Mouse (Mus musculus) frontal cortex, postnatal 10 days (tissue): ENCODE results near the gene Cyp17a1.
A peak's percentile ranks its signal among the peaks of the same experiment; 100 is the strongest.

Experiments
- DNase-seq, 2 experiments: peaks; one replicate each; pipeline ENCODE4 v3.0.0; 2022; ENCODE audit warnings: low spot score in 2 of 2, mixed read lengths in 1 of 2

The Cyp17a1 gene

DNA sequence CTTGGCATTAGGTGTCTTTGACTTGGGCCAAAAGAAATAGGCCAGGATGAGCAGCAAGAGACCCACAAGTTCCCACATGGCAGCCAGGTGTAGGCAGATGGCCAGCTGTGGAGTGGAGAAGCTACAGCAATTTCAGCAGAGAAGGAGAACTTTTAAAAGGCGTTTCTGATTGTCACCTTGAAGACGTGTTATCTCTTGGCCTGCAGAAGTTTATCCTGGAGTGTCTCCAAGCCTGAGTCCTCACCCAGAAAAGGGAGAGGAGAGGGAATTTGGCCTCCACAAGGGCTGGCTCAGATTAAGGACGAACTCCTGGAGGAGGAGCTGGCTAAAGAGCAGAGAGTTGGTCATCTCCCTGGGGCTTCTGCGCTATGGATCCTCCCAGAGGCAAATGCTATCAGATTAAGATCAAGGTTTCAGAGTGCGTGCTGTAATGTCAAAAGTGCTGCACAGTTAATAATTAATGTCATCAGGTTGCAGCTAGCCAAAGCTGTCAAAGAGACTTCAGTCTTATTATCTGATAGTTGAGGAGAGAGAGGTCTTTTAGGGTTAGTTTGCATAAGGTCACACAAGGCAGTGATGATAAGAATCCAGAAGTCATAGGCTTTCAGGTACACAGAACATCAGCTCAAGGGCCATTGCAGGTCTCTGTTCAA lies at the start of gene Cyp17a1:
Cyp17a1 (minus strand) TSS at position 407 of the 653 bp plus-strand sequence.
- DNase-seq = no peak

DNA sequence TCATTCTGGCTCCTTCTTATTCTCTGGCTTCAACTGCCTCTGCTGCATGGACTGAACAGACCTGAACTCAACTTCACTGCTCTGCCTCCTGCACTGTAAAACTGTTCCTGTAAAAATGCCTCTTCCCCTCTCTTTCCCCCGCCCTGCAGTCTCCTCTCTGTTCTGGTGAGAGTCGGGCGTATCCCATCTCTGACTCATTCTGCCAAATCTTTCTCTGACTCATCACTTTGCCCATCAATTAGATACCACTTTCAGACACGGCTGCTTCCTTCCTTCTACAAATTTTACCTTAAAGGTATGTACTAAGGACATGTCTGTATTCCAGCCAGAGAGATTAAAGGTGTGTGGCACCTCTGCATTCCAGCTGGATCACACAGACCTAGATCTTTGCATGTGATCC lies 45.2 kb upstream of the Cyp17a1 start:
- no peak for DNase-seq

DNA sequence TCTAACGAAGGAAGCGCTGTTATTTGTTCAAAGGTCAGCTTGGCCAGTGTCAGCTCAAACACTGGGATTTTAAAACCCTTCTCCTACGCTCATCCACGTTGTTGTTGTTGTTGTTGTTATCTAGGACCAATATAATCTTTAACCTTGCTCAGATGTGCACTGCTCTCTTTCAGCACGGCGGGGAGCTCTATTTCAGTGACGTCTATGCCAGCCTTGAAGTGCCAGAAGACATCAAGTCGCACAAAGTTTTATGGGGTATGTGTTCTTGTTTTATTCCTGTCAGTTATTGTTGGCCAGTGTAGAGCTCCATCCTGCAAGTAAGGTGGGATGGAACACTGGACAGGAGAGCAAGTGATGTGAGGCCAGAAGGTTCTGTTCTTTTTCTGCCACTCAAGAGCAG lies 42.0 kb upstream of the Cyp17a1 start:
- DNase-seq = no peak

DNA sequence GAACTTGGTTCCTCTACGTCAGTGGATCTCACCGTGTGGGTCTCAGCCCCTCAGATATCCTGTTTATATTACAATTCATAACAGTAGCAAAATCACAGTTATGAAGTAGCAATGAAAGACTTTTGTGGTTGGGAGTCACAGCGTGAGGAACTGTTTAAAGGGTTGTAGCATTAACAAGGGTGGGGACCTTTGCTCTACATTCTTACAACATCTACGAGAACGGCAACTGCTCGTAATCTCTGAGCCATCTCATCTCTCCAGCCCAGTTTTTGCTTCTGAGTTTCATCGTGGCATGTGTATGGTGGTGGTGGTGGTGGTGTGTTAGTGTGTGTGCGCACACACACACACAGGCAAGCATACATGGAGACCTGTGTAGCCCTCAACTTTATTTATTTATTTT lies 41.3 kb upstream of the Cyp17a1 start:
- no peak for DNase-seq

DNA sequence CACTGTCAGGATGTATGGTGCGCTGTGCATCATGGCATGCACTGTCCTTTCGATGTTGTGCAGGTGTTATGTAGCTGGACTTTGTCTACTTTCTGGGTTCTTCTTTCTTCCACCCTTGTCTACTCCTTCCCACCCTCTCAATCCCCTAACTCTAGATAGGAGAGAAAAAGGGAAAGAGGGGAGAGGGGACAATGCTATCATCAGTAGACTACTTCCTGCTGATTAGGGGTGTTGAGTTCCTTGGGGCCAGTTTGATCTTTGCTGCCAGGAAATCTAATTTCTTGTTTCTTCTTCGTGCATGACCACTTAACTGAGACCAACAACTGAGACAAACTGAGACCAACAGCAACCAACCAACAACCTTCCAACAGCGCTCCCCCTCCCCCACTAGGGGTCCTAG lies 37.6 kb upstream of the Cyp17a1 start:
- no peak for DNase-seq

DNA sequence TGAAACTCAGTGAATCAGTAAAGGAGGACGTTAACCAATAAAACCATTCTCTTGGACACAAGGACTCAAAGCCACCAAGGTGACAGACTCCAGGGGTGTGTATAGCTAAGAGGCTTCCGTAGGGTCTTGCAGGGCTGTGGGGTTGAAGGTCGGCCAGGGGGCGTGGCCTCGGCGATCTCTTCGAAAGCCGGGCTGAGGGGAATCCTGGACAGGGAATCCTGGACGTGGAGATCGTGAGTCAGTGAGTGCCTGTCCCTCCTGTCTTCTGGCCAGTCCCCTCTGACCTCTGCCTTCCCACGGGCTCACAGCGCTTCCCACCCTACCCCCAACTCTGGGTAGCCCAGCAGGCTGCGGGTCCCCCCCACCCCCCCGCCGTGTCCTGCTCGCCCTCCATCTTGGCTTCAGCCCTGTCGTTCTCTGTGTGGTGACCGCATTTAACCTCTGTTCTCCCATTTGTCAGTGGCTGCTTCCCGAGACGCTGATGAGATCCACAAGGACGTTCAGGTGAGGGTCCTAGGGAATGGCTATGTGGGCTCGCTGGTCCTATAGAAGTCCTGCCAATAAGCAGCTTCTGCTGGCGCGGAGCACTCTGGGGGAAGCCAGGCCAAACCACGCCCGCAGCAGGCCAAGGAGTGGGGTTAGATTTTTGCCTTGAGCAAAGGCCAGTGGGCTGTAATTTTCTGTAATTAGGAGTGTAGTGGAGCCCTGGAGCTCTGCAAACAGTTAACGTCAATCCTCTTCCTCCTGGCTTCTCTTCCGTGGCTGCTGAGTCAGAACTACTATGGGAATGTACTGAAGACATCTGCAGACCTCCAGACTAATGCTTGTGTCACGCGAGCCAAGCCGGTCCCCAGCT lies 34.6 kb upstream of the Cyp17a1 start, which contains the start of gene As3mt:
As3mt (plus strand) TSS at position 163 of the 856 bp plus-strand sequence.
- peak; percentile 54 to 55 for DNase-seq

DNA sequence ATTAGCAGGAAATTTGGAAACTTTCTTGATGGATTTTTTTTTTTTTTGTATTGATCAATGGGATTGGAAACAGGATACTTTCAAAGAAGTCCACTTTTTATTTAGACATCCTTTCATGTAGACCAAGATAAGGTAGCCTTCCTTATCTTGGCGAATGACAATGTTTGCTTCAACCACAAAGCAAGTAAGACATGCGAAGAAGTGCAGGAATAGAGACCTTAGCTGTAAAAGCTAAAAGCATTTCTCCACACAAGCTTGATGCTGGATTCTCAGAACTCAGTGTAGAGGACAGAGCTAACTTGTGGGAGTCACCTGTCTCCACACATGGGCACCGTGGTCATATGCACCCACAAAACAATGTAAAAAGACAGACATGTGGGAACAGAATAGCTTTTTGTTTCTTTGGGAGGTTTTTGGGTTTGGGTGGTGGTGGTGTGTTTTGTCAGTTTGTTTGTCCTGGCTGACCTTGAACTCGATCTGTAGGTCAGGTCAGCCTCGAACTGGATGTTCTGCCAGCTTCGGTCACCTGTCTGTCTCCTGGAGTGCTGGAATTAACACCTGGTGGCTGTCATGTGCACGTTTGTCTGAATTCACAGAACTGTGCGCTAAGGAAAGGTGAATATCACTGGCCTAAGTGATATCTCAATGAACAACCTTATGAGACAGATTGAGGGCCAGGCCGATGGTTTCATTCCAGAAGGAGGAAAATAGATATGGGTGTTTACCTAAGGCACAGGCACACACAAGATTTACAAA lies 33.7 kb upstream of the Cyp17a1 start:
- no peak for DNase-seq

DNA sequence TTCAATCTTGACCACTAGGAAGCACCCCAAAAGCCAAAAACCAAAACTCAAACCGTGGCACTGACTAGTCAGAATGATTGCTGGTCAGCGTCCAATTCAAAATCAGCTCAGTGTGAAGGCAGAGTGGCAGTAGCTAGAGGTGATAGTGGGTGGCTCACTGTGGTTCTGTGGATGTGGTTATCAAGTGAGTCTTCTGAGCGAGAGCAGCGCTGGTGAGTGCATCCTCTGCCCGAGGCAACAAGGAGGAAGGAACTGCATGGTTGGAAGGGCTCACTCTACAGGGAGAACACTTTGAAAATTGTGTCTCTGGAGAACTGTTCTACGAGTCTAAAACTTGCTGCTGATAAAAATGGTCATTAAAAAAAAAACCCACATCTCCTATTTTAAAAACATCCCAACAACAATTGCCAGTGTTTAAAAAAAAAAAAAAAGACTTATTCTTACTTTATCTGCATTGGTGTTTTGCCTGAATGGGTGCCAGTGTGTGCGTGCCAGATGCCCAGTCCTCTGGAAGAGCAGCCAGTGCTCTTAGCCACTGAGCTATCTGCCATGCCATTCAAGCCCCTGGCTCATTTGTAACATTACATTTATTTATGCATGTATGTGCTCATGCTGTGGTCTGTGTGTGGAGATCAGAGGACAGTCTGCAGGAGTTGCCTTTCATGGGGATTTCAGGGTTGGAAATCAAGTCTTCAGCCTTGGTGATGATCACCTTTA lies 33.0 kb upstream of the Cyp17a1 start:
- DNase-seq = no peak

DNA sequence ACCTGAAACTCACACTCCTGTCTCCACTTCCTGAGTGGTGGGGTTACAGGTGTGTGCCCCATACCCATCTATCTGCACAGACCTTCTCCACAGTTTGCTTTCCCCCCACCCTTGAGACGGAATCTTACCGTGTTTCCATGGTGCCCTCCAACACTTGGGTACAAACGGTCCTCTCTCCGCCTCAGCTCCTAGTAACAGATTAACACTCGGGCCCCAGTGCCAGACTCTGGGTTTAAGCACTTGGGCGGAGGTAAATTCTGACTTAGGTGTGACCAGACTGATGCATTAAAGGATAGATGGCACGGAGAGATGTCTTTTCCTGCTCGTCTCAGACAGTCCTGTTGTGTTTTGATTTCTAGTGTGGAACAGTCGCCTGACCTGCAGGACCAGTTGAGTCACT lies 28.2 kb upstream of the Cyp17a1 start:
- DNase-seq = no peak

DNA sequence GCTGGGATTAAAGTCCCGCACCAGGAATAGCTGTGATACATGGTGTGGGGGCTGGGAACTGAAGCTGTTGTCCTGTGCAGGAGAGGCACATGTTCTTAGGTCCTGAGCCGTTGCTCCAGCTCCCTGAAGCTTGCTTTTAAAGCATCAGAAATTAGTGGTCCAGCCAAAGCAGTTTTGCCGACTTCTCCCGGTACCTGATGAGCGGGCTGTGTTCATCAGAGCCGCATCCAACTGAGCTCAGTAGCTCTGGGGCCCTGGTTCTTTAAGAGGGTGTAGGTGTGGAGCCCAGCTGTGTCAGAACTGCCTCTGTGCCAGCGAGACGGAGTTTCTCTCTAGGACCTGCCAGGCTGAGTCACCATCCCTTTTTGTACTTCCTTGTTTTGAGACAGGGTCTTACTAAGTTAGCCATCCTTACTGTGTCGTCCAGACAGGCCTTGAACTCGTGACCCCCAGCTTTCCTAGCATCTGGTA lies 26.1 kb upstream of the Cyp17a1 start:
- DNase-seq = no peak

DNA sequence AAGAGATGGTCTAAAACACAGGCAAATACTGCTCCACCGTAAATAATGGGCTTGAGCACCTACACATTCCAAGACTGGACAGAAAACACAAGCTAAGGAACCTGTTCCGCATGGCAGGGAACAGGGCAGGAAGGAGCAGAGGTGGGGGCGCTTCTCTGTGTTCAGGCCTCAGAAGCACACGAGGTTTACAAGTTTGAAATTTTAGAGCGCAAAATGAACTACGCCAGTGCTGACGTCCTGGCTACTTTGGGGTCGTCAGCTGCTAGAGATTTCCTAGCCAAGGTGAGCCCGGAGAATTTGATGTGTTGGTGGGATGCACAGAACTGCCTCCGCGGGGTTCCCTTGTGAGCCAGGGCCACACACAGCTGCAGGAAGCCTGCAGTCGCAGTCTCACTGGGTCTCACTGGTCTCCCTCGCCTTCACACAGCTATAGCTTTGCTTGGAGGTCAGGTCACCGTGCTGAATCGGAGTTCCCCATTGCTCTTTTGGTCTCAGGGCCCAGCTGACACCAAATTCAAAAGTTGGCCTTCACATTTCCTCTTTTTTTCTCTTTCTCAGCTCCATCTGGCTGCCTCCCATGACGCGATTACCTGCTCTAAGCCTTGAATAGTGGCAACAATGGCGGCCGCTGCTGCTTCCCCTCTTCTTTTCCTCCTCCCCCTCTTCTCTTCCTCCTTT lies 25.0 kb upstream of the Cyp17a1 start:
- DNase-seq = no peak

DNA sequence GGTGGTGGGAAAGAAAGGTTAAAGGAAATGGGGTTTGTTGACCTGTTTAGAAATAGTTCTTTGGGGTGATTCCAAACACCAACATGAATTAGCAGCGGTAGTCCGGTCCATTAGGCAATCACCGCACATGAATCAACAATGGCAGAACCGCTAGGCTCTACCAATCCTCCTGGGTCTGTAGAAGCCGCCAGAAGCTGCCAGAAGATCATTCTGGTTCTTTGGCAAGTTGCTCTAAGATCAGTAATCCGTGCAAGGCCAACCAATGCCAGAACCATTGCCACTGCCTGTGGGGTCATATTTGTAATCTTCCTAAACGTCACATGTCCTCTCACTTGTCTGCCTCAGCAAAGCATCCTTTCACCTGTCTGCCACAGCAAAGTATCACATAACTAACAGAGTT lies 24.0 kb upstream of the Cyp17a1 start:
- no peak for DNase-seq

DNA sequence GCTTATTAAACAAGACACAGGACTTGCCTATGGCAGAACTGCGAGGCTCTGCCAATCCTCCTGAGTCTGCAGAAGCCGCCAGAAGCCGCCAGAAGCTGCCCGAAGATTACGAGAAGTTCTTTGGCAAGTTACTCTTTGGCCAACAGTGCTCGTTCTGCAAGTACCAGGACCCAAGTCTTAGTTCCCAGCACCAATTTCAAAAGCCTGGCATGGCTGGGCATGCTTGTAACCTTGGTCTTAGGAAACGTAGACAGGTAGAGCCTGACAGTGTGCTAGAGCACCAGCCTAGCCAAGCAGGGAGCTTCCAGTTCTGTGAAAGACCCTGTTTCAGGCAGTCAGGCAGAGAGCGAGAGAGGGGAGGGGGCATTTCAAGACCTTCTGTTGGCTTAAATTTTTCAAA lies 23.5 kb upstream of the Cyp17a1 start:
- no peak for DNase-seq

DNA sequence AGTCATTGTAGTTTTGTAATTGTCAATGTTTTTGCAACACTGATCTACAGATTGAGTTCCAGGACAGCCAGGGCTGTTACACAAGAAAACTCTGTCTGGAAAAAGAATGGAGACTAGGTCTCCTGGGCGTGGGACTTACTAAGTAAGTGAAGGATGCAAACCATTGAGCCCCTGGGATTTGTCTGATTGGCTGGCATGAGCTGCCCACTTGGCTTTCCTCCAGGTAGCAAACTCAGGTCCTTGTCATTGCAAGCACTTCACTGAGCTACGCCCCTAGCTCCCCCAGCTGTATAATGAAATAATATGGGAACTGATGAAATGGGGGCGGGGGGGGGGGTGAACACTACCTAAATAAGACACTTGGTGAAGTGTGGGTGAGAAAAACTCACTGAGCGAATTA lies 20.2 kb upstream of the Cyp17a1 start:
- no peak for DNase-seq

DNA sequence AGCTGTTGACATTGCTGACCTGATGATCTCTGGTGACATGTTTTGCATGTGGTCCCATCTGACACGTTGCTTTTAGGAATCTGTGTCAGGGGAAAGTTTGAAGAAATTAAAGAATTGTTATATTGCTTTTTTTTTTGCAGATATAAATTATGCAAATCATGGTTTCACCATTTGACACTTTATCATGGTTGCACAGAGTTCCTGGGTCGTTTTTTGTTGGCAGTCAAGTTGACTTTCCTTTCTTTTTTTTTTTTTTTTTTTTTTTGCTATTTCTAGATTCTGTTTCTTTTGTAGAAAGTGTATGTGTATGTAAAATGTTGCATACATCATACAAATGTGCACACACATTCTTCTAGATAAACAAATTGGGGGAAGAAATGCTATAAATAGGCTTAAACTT lies 18.1 kb upstream of the Cyp17a1 start:
- DNase-seq = no peak

DNA sequence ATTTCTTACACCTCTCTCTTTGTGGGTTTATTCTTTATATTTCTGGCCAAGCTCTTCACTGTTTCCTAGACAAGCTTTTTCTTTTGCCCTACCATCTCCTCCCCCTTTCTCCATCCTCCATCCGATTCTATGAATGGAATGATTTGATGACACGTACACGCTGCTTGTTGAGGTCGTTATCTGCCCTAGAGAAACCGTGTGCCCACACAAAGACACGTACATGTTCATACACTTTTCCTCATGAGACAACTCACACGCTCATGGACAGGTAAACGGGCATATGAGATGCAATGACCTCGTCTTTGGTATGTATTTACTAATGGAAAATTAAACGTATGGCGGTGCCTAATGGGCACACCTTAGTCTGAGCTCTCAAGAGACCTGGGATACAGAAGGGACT lies 17.4 kb upstream of the Cyp17a1 start:
- no peak for DNase-seq

DNA sequence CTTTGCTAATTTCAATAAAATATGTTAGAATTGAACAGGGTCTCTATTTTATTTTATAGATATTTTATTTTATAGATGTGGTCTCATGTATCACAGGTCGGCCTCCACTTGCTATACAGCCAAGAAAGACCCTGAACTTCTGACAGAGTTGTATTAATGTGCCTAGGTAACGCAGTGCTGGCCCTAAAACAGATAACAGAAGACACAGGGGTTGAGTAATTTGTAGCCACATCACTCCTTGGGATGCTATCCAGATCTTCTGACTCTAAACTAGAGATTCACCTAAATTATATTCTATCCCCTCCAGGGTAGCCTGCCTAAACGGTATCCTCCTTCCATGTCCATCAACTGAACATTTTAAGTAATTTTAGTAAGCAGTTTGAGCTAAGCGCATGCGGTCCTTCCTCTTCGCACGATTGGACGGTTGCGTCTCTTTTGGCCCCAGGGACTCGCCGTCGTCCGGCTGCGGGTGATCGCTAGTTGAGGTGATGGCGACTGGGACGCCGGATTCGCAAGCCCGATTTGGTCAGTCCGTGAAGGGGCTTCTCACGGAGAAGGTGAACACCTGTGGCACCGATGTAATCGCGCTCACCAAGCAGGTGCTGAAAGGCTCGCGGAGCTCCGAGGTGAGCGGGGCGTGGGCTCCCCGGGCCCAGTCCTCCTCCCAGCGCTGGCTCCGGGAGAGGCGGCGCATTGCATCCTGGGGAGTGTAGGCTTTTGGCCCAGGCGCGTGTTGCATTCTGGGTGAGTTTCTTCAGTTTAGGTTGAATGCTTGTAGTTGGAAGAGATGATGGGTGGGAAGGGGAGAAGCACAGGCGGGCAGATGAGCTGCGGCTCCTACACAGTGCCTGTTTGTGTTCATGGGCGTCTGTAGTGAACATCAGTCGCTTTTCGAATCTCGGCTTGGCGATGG lies 16.7 kb upstream of the Cyp17a1 start, which contains the start of gene Borcs7:
Borcs7 (plus strand) TSS at position 447 of the 913 bp plus-strand sequence.
- DNase-seq = peak; percentile 69 to 85

DNA sequence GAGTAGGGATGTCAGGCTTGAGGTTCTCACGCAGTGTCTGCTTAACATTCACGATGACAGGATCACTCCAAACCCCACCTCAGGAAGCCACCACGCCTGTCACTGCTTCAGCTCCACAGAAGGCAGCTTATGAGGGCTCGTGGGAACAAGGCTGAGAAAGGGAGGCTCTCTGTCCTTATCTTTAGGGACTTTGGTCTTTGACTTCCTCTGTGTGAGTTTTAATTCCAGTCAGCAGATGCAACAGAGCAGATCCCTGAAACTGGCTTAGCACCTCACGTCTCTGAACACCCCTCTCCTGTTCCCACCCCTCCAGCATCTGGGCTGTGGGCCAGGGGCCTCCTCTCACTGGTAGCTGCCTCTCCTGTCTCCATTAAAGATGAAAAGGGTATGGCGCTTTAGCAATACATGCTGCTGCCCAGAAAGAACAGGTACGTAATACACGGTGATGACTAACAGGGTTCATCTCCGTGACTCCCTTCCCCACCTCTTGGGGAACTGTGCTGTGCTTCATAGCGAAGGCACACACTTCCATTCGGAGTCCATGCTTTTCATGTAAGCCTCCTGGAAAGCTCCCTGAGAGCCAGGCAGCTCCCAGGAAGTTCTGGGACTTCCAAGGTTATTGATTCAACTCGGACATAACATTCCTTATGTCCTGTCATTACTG lies 6.9 kb upstream of the Cyp17a1 start:
- no peak for DNase-seq

DNA sequence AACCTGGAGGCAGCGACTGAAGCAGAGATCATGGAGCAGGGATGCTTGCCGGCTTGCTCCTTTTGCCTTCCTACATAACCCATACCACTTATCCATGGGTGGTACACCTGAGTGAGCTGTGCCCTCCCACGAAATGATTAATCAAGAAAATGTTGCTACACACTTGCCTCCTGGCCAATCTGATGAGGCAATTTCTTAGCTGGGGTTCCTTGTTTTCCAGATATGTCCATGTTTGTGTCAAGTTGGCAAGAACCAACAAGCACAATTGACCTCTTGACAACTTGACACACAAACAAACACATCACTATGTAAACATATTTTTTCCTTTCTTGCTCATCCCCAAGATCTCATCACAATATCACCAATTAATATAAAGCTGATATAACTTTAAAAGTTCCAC lies 2.7 kb upstream of the Cyp17a1 start:
- no peak for DNase-seq
